Mouse (Mus musculus): ENCODE measurements around the gene Ctu1. TPM values are rescaled to one million over a fixed set of nuclear protein-coding genes. Genes with fewer than 3 reads are reported as not detected.

The Ctu1 gene
- polyA plus RNA-seq, 1 experiment from 2014 or later, result 4.2 TPM

DNA sequence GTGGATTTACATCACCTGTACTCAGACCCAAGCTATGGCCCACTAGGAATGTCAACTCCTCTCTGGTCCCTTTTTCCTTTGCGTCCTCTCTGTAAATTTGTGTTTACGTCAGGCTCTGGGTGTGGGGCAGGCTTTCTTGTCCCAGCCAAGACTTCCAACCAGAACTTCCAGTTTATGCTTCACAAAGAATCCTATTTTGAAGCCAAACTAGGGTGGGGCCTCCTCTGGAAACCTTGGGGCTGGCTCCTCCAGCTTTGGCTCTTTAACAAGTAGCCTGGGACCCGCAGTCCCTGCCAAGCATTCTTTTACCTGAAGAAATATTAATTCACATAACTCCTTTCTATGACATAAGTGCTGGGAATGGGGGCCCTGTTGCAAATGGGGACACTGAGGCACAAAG, 38.2 kb downstream of the Ctu1 start:
- no peak for ATAC-seq (replicated peaks; ENCODE audit: insufficient number of reproducible peaks, low FRiP score, low TSS enrichment)

DNA sequence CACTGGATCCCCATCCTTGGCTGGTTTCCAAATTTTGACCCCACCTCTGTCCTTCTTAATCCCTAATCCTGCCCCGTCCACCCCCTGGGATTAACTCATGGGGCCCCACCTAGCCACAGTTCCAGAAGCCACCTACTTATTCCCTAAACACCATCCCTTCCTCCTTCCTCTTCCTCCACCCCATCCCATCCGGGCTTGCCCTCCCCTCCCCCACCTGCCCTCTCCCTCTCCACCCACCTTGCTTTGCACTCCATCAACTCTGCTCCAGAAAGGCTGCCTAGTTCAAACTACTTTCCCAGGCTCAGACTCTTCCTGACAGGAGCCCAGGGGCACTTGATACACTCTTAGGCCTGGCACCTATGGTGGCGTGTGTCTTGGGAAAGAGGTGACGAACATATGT, 40.5 kb downstream of the Ctu1 start, which contains the start of gene Klk13:
Gene Klk13, plus strand, starts transcription at position 301 of the 400 bp plus-strand sequence.
- Histone ChIP-seq H3K36me3 (ENCODE audit: control insufficient read depth, insufficient read depth, low read length) (no peaks in the 10 kb centered on the region), H3K27me3 (ENCODE audit: control insufficient read depth, insufficient read depth, low read length) (peaks cover 6% of the 10 kb centered on the region; the same call in 1 of the 2 replicates), H3K4me1 (ENCODE audit: control insufficient read depth, insufficient read depth, low read length) (no peaks in the 10 kb centered on the region), H3K9ac (ENCODE audit: low read depth, low read length) (no peak within 1 kb of the TSS), H3K9me3 (replicated peaks; ENCODE audit: control insufficient read depth, low read length) (no peaks in the 10 kb centered on the region), H3K27ac (ENCODE audit: low read depth, low read length) (no peak within 1 kb of the TSS), H3K4me3 (ENCODE audit: low read depth, low read length) (no peak within 1 kb of the TSS), H3K4me2 (peak within 1 kb of the TSS; percentile 47)
- ATAC-seq (replicated peaks; ENCODE audit: insufficient number of reproducible peaks, low FRiP score, low TSS enrichment), result no peak
- WGBS (ENCODE audit: insufficient replicate concordance), result 50% methylated on average over 4 of the region's 4 CpGs

More for the DNA sequence above, 38.2 kb downstream of the Ctu1 start:
- Histone ChIP-seq H3K36me3 (ENCODE audit: control insufficient read depth, insufficient read depth, low read length) (no peaks in the 10 kb centered on the region), H3K9ac (ENCODE audit: low read depth, low read length) (no peak overlapping the region), H3K27ac (ENCODE audit: low read depth, low read length) (no peak overlapping the region), H3K4me1 (ENCODE audit: control insufficient read depth, insufficient read depth, low read length) (no peaks in the 10 kb centered on the region), H3K4me3 (ENCODE audit: low read depth, low read length) (no peak overlapping the region), H3K4me2 (no peak overlapping the region), H3K9me3 (replicated peaks; ENCODE audit: control insufficient read depth, low read length) (no peaks in the 10 kb centered on the region), H3K27me3 (ENCODE audit: control insufficient read depth, insufficient read depth, low read length) (peaks cover 6% of the 10 kb centered on the region; the same call in 1 of the 2 replicates)
- WGBS (ENCODE audit: insufficient replicate concordance), result 92% methylated on average over 3 of the region's 3 CpGs

DNA sequence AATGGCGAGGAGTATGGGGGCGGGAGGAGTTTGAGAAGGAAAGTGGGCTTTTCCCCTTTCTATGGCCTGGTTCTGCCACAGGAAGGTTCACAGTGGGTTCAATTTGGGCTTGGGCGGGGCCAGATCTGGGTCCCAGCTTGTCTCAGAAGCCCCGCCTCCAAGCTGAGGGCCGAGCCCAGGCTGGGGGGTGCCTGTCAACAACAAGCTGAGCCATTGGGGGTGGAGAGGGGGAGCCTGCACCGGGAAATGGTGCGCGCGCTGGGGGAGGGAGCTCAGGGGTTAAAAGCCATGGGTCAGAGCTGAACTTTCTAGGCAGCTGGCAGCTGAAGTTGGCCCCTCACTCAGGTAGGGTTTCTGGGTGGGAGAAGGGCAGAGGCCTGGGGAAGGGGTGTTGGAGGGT, 41.1 kb downstream of the Ctu1 start:
- Histone ChIP-seq H3K27me3 (ENCODE audit: control insufficient read depth, insufficient read depth, low read length) (peaks cover 6% of the 10 kb centered on the region; the same call in 1 of the 2 replicates), H3K36me3 (ENCODE audit: control insufficient read depth, insufficient read depth, low read length) (no peaks in the 10 kb centered on the region), H3K9ac (ENCODE audit: low read depth, low read length) (no peak overlapping the region), H3K27ac (ENCODE audit: low read depth, low read length) (no peak overlapping the region), H3K4me3 (ENCODE audit: low read depth, low read length) (no peak overlapping the region), H3K4me2 (peak overlapping the region; percentile 47), H3K4me1 (ENCODE audit: control insufficient read depth, insufficient read depth, low read length) (no peaks in the 10 kb centered on the region), H3K9me3 (replicated peaks; ENCODE audit: control insufficient read depth, low read length) (no peaks in the 10 kb centered on the region)
- ATAC-seq (replicated peaks; ENCODE audit: insufficient number of reproducible peaks, low FRiP score, low TSS enrichment), result 0 out of 2 replicates have a peak, but pooled peaks have one; percentile 25
- WGBS (ENCODE audit: insufficient replicate concordance), result 7% methylated on average over 9 of the region's 9 CpGs

DNA sequence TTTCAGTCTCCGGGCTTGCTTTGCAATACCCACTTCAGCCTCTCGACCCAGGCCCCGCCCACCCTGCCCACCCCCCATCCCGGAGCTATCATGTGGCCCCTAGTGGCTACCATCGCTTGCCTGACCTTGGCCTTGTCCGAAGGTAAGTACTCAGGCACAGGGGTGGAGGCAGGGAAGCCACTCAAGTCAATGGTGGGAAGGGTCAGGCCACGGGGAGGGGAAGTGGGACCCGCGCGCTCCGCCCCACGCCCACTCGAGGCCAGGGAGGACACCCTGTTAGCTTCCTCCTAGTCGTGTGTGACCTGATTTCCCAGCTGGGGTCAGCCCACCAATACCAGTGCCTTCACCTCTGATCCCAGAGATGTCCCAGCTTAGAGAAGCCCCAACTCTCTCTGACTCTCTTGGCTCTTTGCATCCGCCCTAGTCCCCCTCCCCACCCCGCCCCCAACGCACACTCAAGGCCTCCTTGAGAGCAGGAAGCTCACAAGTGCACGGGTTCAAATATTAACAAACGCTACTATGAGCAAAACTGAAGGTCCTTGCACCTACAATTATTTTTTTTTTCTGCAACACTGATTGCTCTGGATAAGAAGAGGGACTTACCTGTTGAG, 42.0 kb downstream of the Ctu1 start:
- no peak; the same call in 1 of the 2 replicates for ATAC-seq (replicated peaks; ENCODE audit: insufficient number of reproducible peaks, low FRiP score, low TSS enrichment)
- WGBS (ENCODE audit: insufficient replicate concordance), result 7% methylated on average over 19 of the region's 19 CpGs
- Histone ChIP-seq H3K9ac (ENCODE audit: low read depth, low read length) (no peak overlapping the region), H3K4me2 (peak overlapping the region; percentile 47), H3K4me3 (ENCODE audit: low read depth, low read length) (no peak overlapping the region), H3K27me3 (ENCODE audit: control insufficient read depth, insufficient read depth, low read length) (peaks cover 6% of the 10 kb centered on the region; the same call in 1 of the 2 replicates), H3K36me3 (ENCODE audit: control insufficient read depth, insufficient read depth, low read length) (no peaks in the 10 kb centered on the region), H3K9me3 (replicated peaks; ENCODE audit: control insufficient read depth, low read length) (no peaks in the 10 kb centered on the region), H3K27ac (ENCODE audit: low read depth, low read length) (no peak overlapping the region), H3K4me1 (ENCODE audit: control insufficient read depth, insufficient read depth, low read length) (no peaks in the 10 kb centered on the region)

Other genes with a start within 250 kb of the Ctu1 start
- gene Lim2, start 244.3 kb upstream of the Ctu1 start, polyA plus RNA-seq (2014; fragmentation: Nextera tagmentation; extraction: Ambion mirVana), result not detected in 2 replicates
- gene Nkg7, start 234.9 kb upstream of the Ctu1 start, polyA plus RNA-seq (2014; fragmentation: Nextera tagmentation; extraction: Ambion mirVana), result 0.82 TPM in 1 of 2 replicates, not detected in the other
- gene Cldnd2, start 231.2 kb upstream of the Ctu1 start, polyA plus RNA-seq (2014; fragmentation: Nextera tagmentation; extraction: Ambion mirVana), result not detected in 2 replicates
- 538 and 556 TPM in 2 replicates for gene Etfb, start 227.9 kb upstream of the Ctu1 start, polyA plus RNA-seq (2014; fragmentation: Nextera tagmentation; extraction: Ambion mirVana)
- gene Gm45233, start 227.9 kb upstream of the Ctu1 start, polyA plus RNA-seq (2014; fragmentation: Nextera tagmentation; extraction: Ambion mirVana), result not detected in 2 replicates
- 0.99 and 1.9 TPM in 2 replicates for gene Vsig10l, start 208.9 kb upstream of the Ctu1 start, polyA plus RNA-seq (2014; fragmentation: Nextera tagmentation; extraction: Ambion mirVana)
- gene Iglon5, start 181.9 kb upstream of the Ctu1 start, polyA plus RNA-seq (2014; fragmentation: Nextera tagmentation; extraction: Ambion mirVana), result 0.10 and 0.11 TPM in 2 replicates
- gene 4931406B18Rik, start 166.1 kb upstream of the Ctu1 start, polyA plus RNA-seq (2014; fragmentation: Nextera tagmentation; extraction: Ambion mirVana), result not detected in 2 replicates
- gene Cd33, start 127.6 kb upstream of the Ctu1 start, polyA plus RNA-seq (2014; fragmentation: Nextera tagmentation; extraction: Ambion mirVana), result 0.44 and 0.79 TPM in 2 replicates
- gene Zfp658, start 109.8 kb upstream of the Ctu1 start, polyA plus RNA-seq (2014; fragmentation: Nextera tagmentation; extraction: Ambion mirVana), result 1.2 and 1.9 TPM in 2 replicates
- 8.0 TPM in 2 replicates for gene Zfp719, start 92.4 kb upstream of the Ctu1 start, polyA plus RNA-seq (2014; fragmentation: Nextera tagmentation; extraction: Ambion mirVana)
- gene Zfp819, start 64.8 kb upstream of the Ctu1 start, polyA plus RNA-seq (2014; fragmentation: Nextera tagmentation; extraction: Ambion mirVana), result 0.21 TPM in 1 of 2 replicates, not detected in the other
- gene Ceacam18, start 37.3 kb upstream of the Ctu1 start, polyA plus RNA-seq (2014; fragmentation: Nextera tagmentation; extraction: Ambion mirVana), result not detected in 2 replicates
- 0.23 and 0.37 TPM in 2 replicates for gene Siglece, start 11.9 kb upstream of the Ctu1 start, polyA plus RNA-seq (2014; fragmentation: Nextera tagmentation; extraction: Ambion mirVana)
- not detected in 2 replicates for gene Klk14, start 18.4 kb downstream of the Ctu1 start, polyA plus RNA-seq (2014; fragmentation: Nextera tagmentation; extraction: Ambion mirVana)
- gene Klk13, start 40.6 kb downstream of the Ctu1 start, polyA plus RNA-seq (2014; fragmentation: Nextera tagmentation; extraction: Ambion mirVana), result 0.70 and 0.83 TPM in 2 replicates
- gene Klk12, start 96.9 kb downstream of the Ctu1 start, polyA plus RNA-seq (2014; fragmentation: Nextera tagmentation; extraction: Ambion mirVana), result not detected in 2 replicates
- not detected in 2 replicates for gene Klk11, start 102.6 kb downstream of the Ctu1 start, polyA plus RNA-seq (2014; fragmentation: Nextera tagmentation; extraction: Ambion mirVana)
- gene Klk10, start 109.0 kb downstream of the Ctu1 start, polyA plus RNA-seq (2014; fragmentation: Nextera tagmentation; extraction: Ambion mirVana), result 0.26 TPM in 1 of 2 replicates, not detected in the other
- gene Klk9, start 119.9 kb downstream of the Ctu1 start, polyA plus RNA-seq (2014; fragmentation: Nextera tagmentation; extraction: Ambion mirVana), result not detected in 2 replicates
- gene Klk8, start 125.6 kb downstream of the Ctu1 start, polyA plus RNA-seq (2014; fragmentation: Nextera tagmentation; extraction: Ambion mirVana), result 26.3 and 32.1 TPM in 2 replicates
- 0.09 TPM in 1 of 2 replicates, not detected in the other for gene Klk7, start 139.3 kb downstream of the Ctu1 start, polyA plus RNA-seq (2014; fragmentation: Nextera tagmentation; extraction: Ambion mirVana)
- not detected in 2 replicates for gene Klk6, start 152.5 kb downstream of the Ctu1 start, polyA plus RNA-seq (2014; fragmentation: Nextera tagmentation; extraction: Ambion mirVana)
- gene Klk5, start 170.0 kb downstream of the Ctu1 start, polyA plus RNA-seq (2014; fragmentation: Nextera tagmentation; extraction: Ambion mirVana), result not detected in 2 replicates
- gene Klk4, start 209.1 kb downstream of the Ctu1 start, polyA plus RNA-seq (2014; fragmentation: Nextera tagmentation; extraction: Ambion mirVana), result not detected in 2 replicates

Data from heart, embryonic 11.5 days (tissue).